Mouse (Mus musculus) kidney, adult 8-10 months (tissue): ENCODE data around the gene Hoxc11.
A peak's percentile ranks its signal among the peaks of the same experiment; 100 is the strongest.

Source experiments
- DNase-seq, 2 experiments: peaks; one replicate each; pipeline ENCODE4 v3.0.0; 2022

The Hoxc11 gene

GRCm38 (mm10) chr15:102984925-102985324 lies 30.7 kb downstream of the Hoxc11 start:
- no peak for DNase-seq

GRCm38 (mm10) chr15:102987124-102987833 lies 33.1 kb downstream of the Hoxc11 start:
- DNase-seq, result peak; percentile 89 to 97

GRCm38 (mm10) chr15:102988078-102988477 lies 33.9 kb downstream of the Hoxc11 start:
- DNase-seq, result no peak

GRCm38 (mm10) chr15:102990461-102991397 lies 36.5 kb downstream of the Hoxc11 start, which contains the start of gene Hoxc8:
TSS of gene Hoxc8 (plus strand) at chr15:102990607.
- DNase-seq, result no peak

DNA sequence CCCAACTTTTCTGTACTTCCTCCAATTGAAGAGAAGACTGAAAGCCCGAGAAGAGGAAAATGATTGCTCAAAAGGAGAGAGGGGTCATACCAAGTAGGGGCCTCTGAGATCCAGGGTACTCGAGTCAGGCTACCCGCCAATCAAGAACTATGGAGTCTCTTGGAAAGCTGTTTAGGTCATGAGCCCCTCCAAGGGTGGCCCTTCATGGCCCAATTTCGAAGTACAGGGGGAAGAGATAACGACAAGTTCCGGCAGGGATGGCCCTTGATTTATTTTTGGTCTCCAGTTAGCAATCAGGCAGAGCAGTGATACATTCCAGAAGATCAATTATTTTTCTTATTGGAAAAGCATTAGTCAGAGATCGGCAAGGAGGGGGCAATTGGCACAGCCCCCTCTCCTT lies 37.6 kb downstream of the Hoxc11 start:
- no peak for DNase-seq

GRCm38 (mm10) chr15:102992206-102992605 lies 38.0 kb downstream of the Hoxc11 start:
- no peak for DNase-seq

GRCm38 (mm10) chr15:102992863-102993262 lies 38.6 kb downstream of the Hoxc11 start:
- no peak for DNase-seq

DNA sequence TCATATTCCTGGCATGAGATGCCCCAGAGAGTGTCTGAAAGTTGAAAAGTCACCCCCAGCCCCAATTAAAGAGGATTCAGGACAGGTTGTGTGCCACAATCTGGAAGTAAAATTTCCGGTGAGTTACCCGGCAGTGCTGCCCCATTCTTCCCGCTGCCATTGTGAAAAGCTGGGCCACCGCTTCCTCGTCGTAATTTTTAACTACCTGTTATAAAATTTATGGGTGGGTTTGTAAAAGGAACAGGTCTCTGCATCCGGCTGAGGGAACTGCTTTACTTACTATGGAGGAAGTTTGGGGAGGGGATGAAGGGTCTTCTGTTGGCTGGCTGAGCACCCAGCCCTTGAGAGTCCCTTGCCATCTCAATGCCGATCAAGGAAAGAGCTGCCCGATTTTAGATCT lies 42.3 kb downstream of the Hoxc11 start:
- no peak for DNase-seq

DNA sequence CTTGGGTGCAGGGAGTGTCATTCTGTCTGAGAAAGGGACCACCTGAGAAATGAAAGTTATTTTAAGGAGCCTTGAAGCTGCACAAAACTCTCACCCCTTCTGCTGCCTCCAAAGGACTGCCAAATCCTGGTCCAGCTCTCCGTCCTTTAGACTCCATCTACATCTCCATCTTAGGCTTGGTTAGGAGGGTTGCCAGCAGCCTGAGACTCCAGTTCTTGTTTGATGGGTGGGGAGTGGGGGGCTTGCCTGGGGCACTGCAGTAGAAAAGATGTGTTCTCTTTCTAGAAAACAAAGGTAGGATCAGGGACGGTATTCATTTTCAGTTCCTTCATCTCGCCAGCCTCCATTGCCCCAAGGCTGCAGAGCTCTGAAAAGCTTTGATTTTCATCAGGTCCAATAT lies 43.2 kb downstream of the Hoxc11 start:
- no peak for DNase-seq

- peak; percentile 63 to 75 for DNase-seq
Measured at GRCm38 (mm10) chr15:102997939-102998355, 43.7 kb downstream of the Hoxc11 start, which contains the start of gene Hoxc6. TSS of gene Hoxc6 (plus strand) at chr15:102998257.

DNA sequence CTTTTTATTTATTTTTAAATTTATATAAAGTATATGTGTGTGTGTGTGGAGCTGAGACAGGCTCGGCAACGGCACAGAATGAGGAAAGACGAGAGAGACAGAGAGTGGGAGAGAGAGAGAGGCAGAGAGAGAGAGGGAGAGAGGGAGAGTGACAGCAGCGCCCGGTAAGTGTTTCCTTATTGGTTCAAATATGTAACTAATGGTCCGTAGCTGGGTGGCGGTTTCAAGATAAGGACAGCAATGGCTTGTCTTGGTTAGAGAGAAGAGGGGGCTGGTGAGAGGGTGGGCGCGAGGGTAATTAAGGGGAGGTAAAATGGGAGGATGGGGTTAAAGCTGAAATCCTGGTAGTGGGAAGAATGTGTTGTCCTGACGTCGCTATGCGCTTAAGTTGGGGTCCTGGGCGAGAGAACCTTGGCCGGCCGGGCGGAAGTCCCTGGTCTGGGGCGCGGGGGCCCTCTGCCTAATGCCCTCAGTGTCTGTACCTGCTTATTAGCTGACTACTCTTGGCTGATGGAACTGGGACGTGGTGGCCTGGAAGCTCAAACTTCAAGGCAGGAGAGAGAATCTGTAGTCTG lies 44.5 kb downstream of the Hoxc11 start:
- DNase-seq, result no peak

GRCm38 (mm10) chr15:102999183-102999831 lies 45.1 kb downstream of the Hoxc11 start:
- DNase-seq, result peak; percentile 89 to 93

DNA sequence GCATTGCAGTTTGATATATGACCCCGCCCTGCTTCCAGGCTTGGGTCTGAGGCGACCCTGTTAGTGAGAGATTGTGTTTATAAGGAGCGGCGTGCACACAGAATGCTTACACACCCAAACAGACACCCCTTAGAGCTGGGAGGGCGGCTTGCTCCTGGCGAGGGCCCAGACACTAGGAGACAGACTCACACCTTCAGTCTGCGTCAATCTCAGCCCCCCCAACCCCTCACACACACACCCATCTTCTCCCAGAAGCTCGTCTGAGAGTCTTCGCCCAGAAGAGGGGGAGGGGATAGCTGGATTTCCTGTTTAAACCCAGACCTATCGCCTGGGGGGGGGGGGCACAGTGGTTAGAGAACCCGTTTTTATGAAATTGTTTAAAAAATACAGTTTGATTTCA lies 45.7 kb downstream of the Hoxc11 start:
- peak in 1 of 2 experiments; percentile 45 for DNase-seq

- no peak for DNase-seq
Measured at GRCm38 (mm10) chr15:103000501-103000901, 46.3 kb downstream of the Hoxc11 start.

DNA sequence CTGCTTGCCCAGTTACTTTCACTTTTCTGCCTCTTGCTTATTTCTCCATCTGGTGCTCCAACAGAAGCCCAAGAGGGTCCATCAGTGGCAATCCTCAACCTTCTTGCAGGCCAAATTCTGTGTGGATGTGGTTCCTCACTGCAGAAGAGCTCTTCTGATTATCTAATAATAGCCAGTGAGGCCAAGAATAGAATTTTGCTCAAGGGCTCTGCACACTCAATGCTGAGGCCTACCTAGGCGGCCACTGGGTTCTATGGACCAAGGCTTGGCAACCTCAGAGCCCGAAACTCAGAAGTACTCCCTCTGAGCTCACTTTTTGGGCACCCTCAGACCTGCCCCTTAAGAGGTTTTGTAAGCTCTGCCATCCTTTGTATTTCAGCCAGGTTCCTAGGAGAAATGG lies 47.1 kb downstream of the Hoxc11 start:
- DNase-seq, result no peak

DNA sequence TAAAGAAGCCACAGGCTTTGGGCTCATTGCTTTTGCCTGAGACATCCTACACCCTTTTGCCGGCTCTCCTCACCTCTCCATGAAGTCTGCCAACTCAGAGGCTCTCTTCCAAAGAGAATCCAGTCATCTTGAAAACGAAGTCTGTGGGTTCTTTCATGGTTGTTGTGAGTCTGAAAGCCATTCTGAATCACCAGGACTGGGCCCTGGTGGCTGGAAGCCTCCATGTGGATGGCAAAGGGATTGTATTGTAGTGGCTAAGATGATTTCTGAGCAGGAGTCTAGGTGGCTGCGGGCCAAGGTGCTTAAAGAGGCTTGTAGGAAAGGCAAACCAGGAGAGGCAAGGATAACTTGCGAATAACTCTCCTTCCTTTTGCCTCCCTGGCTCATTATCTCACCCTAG lies 47.9 kb downstream of the Hoxc11 start:
- no peak for DNase-seq

GRCm38 (mm10) chr15:103002821-103003448 lies 48.7 kb downstream of the Hoxc11 start:
- DNase-seq, result no peak

DNA sequence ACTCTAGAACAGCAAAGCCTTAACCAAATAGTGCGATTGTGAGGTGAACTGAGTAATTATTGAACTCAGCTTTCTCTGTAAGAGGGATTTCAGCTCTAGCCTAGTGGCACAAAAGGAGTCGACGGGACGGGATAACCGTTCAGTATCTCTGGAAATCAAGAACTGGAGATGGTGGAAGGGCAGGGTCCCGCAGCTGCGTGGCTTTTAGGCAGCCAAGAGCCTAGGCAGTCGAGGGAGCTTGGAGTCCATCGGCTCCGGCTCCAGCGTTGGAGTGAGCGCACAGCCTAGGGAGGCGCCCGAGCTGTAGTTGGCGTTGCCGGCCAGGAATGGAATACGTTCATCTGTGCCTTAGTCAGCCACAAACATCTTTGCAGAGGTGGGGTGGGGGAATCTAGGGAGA lies 51.1 kb downstream of the Hoxc11 start:
- DNase-seq, result no peak

- DNase-seq, result no peak
Measured at GRCm38 (mm10) chr15:103005797-103006196, 51.6 kb downstream of the Hoxc11 start.

DNA sequence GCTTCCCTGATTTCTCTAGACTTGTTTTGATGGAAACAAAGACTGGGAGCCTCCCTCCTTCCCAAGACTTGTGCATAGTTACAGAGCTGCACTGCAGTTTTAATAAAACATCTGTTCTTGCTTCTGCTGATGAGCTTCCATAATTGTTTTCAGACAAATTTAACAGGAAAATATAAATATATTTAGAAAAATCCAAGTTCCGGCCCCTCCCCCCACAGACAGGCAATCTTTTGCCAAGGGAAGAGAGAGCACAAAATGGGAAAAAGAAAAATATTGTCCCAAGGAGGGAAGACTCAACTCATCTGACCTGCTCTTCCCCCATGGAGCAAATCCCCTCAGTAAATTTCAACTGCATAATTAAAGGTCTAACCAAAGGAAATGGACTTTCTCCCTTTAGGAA lies 52.1 kb downstream of the Hoxc11 start:
- DNase-seq, result no peak
